Mouse (Mus musculus): ENCODE measurements at regions not wholly inside any gene's neighbourhood (a gene's known extent, or its start where the extent isn't known, plus 50 kb on each side); places are given as distances from the start of the nearest gene placed in this dataset.

DNA sequence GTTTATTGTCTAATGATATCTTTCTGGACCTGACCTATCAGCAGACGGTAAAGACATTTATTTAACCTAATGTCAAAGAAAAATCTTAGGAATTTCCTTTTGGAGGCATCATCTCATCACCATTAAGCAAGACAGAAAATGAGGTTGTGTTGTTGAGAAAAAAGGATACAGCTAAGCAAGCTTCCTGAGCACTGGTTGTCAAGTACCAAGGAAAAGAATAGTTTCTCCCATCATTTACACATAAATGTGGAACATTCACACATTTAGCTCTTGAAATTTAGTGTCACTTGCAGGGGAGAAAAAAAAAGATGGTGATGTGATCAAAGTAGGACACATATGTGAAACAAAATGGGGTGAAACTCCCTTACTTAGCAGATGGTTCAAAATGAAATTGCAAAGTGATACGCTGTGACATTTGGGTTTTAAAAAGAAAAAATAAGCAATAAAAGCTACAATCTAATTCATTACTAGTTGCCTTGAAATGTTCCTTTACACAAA is 157.7 kb upstream of the 1700009N14Rik start:
- H3K9ac ChIP-seq (ENCODE audit: low read depth, low read length) = no peak overlapping the region
- no peaks in the 10 kb centered on the region for H3K4me1 ChIP-seq (replicated peaks; ENCODE audit: control insufficient read depth, insufficient read depth, low read length)
- H3K36me3 ChIP-seq (ENCODE audit: control insufficient read depth, insufficient read depth) = no peaks in the 10 kb centered on the region
- no peaks in the 10 kb centered on the region for H3K27me3 ChIP-seq (replicated peaks; ENCODE audit: control insufficient read depth, insufficient read depth, low read length)
- no peak overlapping the region for H3K4me2 ChIP-seq (replicated peaks; ENCODE audit: low read depth)
- ATAC-seq = no peak
- 60% methylated on average over 2 of the region's 2 CpGs for WGBS
- H3K4me3 ChIP-seq (ENCODE audit: low read depth, low read length) = no peak overlapping the region
- no peaks in the 10 kb centered on the region for H3K9me3 ChIP-seq (ENCODE audit: control insufficient read depth)
- TF ChIP-seq CTCF (IDR thresholded peaks at IDR 0.05; ENCODE audit: low read depth) = no peak
- no peak overlapping the region for H3K27ac ChIP-seq (ENCODE audit: low read depth, low read length)

DNA sequence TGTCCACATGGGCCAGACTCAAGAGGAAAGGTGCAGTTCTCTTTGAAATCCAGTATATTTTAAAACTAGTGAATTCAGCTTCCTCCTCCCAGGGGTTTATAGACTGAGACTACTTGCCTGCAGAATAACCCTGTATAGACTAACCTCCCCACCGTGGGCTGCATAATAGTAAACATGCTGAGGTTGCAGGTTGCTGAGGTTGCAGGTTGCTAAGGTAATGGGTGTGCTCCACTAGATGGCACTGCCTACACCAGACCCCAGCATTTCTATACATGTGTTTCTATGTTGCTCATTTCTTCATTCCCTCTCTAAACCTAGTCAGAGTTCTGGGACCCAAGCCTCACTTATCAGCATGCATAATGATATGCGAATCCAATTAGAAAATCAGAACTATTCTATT is 140.0 kb upstream of the 1700009N14Rik start:
- WGBS = 39% methylated on average over 2 of the region's 2 CpGs

DNA sequence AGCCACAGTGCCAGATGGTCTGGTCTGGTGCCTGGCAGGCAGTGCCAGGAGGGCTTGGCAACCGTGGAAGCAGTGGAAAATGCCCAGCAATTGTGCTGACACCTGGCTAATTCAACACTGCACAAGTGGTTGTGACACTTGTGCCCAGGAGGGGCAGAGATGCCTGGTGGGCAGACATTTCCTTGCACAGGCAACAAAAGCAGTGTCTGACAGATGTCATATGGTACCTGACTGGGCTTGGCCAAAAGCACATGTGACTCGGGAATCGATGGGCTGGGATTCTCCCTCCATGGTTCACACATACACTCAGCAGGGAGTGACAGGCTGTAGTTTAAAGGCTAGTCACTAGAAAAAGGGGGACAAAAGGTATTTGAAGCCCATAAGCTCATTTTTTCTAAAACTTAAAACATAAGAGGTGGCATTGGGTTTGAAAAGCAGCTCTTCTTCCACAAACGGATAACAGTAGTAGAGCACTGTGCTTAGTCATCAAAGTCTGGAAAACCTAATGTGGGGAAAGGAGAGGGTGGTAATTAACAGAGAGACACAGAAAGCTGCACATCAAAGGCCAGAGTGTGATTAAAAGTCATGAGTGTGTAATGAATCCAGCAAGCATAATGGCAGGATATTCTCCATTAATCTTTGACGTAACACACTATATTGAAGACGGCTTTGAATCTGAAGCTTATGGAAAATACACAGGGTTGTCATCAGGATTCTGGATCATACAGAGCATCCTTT is 105.5 kb upstream of the 1700009N14Rik start:
- Histone ChIP-seq H3K36me3 (ENCODE audit: control insufficient read depth, insufficient read depth) (no peaks in the 10 kb centered on the region), H3K27me3 (replicated peaks; ENCODE audit: control insufficient read depth, insufficient read depth, low read length) (no peaks in the 10 kb centered on the region), H3K4me1 (replicated peaks; ENCODE audit: control insufficient read depth, insufficient read depth, low read length) (no peaks in the 10 kb centered on the region), H3K27ac (ENCODE audit: low read depth, low read length) (no peak overlapping the region), H3K4me3 (ENCODE audit: low read depth, low read length) (no peak overlapping the region), H3K9ac (ENCODE audit: low read depth, low read length) (no peak overlapping the region), H3K9me3 (ENCODE audit: control insufficient read depth) (no peaks in the 10 kb centered on the region), H3K4me2 (replicated peaks; ENCODE audit: low read depth) (no peak overlapping the region)
- WGBS = 81% methylated on average over 6 of the region's 6 CpGs
- ATAC-seq = no peak
- no peak for TF ChIP-seq CTCF (IDR thresholded peaks at IDR 0.05; ENCODE audit: low read depth)

More for the DNA sequence above, 140.0 kb upstream of the 1700009N14Rik start:
- no peak overlapping the region for H3K4me2 ChIP-seq (replicated peaks; ENCODE audit: low read depth)
- H3K36me3 ChIP-seq (ENCODE audit: control insufficient read depth, insufficient read depth) = no peaks in the 10 kb centered on the region
- no peaks in the 10 kb centered on the region for H3K4me1 ChIP-seq (replicated peaks; ENCODE audit: control insufficient read depth, insufficient read depth, low read length)
- H3K27ac ChIP-seq (ENCODE audit: low read depth, low read length) = no peak overlapping the region
- H3K4me3 ChIP-seq (ENCODE audit: low read depth, low read length) = no peak overlapping the region
- no peaks in the 10 kb centered on the region for H3K27me3 ChIP-seq (replicated peaks; ENCODE audit: control insufficient read depth, insufficient read depth, low read length)
- ATAC-seq = no peak
- H3K9ac ChIP-seq (ENCODE audit: low read depth, low read length) = no peak overlapping the region
- TF ChIP-seq CTCF (IDR thresholded peaks at IDR 0.05; ENCODE audit: low read depth) = peak; percentile 42
- H3K9me3 ChIP-seq (ENCODE audit: control insufficient read depth) = no peaks in the 10 kb centered on the region

DNA sequence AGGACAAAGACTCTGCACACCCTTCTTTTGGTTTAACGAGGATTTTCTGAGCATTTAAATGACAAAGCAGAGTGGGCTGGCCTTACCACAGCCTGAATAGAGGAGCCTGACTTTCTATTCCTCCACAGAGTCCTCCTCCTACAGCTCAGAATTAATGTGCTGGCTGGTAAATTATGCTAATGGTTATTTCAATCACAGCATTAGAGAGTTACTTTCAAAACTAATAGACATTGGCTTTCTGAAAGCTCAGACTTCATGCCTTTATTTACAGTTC is 105.0 kb upstream of the 1700009N14Rik start:
- Histone ChIP-seq H3K4me3 (ENCODE audit: low read depth, low read length) (no peak overlapping the region), H3K4me2 (replicated peaks; ENCODE audit: low read depth) (no peak overlapping the region), H3K27ac (ENCODE audit: low read depth, low read length) (no peak overlapping the region), H3K9ac (ENCODE audit: low read depth, low read length) (no peak overlapping the region), H3K9me3 (ENCODE audit: control insufficient read depth) (no peaks in the 10 kb centered on the region), H3K4me1 (replicated peaks; ENCODE audit: control insufficient read depth, insufficient read depth, low read length) (no peaks in the 10 kb centered on the region), H3K27me3 (replicated peaks; ENCODE audit: control insufficient read depth, insufficient read depth, low read length) (no peaks in the 10 kb centered on the region), H3K36me3 (ENCODE audit: control insufficient read depth, insufficient read depth) (no peaks in the 10 kb centered on the region)
- 42% methylated on average over 1 of the region's 1 CpGs for WGBS
- ATAC-seq = no peak
- TF ChIP-seq CTCF (IDR thresholded peaks at IDR 0.05; ENCODE audit: low read depth) = no peak

DNA sequence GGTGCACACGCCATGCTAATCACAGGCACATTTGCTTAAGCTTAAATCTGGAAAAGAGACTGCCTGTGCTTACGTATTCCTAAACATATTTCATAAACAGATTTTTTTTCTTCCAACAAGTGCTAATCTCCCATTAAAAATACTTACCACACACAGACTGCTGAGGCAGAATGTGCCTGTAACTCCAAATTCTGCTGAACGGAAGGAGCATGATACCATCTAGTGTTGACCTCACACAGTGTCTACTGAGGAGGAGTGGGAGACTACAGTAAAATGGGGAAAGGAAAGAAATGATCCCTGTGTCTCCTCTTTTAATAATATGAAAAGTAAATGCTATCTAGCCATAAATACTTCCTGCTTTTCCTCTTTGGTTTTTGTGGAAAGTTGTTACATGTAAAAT is 81.9 kb upstream of the 1700009N14Rik start:
- H3K27ac ChIP-seq (ENCODE audit: low read depth, low read length) = no peak overlapping the region
- WGBS = 72% methylated on average over 3 of the region's 3 CpGs
- no peak overlapping the region for H3K4me3 ChIP-seq (ENCODE audit: low read depth, low read length)
- no peaks in the 10 kb centered on the region for H3K4me1 ChIP-seq (replicated peaks; ENCODE audit: control insufficient read depth, insufficient read depth, low read length)
- no peak overlapping the region for H3K9ac ChIP-seq (ENCODE audit: low read depth, low read length)
- no peaks in the 10 kb centered on the region for H3K9me3 ChIP-seq (ENCODE audit: control insufficient read depth)
- no peaks in the 10 kb centered on the region for H3K36me3 ChIP-seq (ENCODE audit: control insufficient read depth, insufficient read depth)
- H3K27me3 ChIP-seq (replicated peaks; ENCODE audit: control insufficient read depth, insufficient read depth, low read length) = no peaks in the 10 kb centered on the region
- no peak overlapping the region for H3K4me2 ChIP-seq (replicated peaks; ENCODE audit: low read depth)
- no peak for ATAC-seq
- TF ChIP-seq CTCF (IDR thresholded peaks at IDR 0.05; ENCODE audit: low read depth) = peak; percentile 14; the same call in 1 of the 2 replicates

DNA sequence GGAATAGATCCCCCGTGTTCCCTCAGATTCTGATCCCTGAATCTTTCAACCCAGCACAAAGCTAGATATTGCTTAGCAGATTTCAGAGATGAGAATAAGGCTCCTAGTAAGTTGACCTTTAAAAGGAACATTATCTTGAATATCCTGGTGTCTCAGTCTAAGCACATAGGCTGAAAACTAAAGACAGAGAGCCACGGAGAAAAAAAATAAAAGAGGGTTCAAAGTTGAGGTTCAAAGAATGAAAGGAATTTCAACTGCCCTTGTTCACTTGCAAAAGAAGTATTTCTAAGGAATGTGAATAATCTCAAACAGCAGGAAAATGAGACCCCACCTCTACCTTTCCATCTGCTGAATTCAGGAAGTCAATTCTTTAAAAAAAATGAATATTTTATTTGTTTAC is 69.3 kb upstream of the 1700009N14Rik start:
- no peaks in the 10 kb centered on the region for H3K36me3 ChIP-seq (ENCODE audit: control insufficient read depth, insufficient read depth)
- H3K27ac ChIP-seq (ENCODE audit: low read depth, low read length) = no peak overlapping the region
- H3K4me2 ChIP-seq (replicated peaks; ENCODE audit: low read depth) = no peak overlapping the region
- no peaks in the 10 kb centered on the region for H3K4me1 ChIP-seq (replicated peaks; ENCODE audit: control insufficient read depth, insufficient read depth, low read length)
- ATAC-seq = no peak
- no peaks in the 10 kb centered on the region for H3K27me3 ChIP-seq (replicated peaks; ENCODE audit: control insufficient read depth, insufficient read depth, low read length)
- H3K4me3 ChIP-seq (ENCODE audit: low read depth, low read length) = no peak overlapping the region
- WGBS = 41% methylated on average over 2 of the region's 2 CpGs
- H3K9me3 ChIP-seq (ENCODE audit: control insufficient read depth) = no peaks in the 10 kb centered on the region
- no peak for TF ChIP-seq CTCF (IDR thresholded peaks at IDR 0.05; ENCODE audit: low read depth)
- no peak overlapping the region for H3K9ac ChIP-seq (ENCODE audit: low read depth, low read length)

Data from intestine, postnatal 0 days (tissue).